Mouse (Mus musculus) stomach, embryonic 15.5 days (tissue): ENCODE data around the gene Shisa9. TPM values are rescaled to one million over a fixed set of nuclear protein-coding genes. Genes with fewer than 3 reads are reported as not detected.

Experiments
- ATAC-seq: fragments of 200-750 bp; cut with Nextera tagmentation; 2 replicates; pipeline ENCODE4 v1.8.0; 2017; ENCODE audit warnings: low read depth, moderate number of reproducible peaks, moderate TSS enrichment; ENCODE audit not compliant: insufficient read depth, low FRiP score
- H3K27ac ChIP-seq: fragments of 300-500 bp; sonication (generic); 2 replicates; pipeline ENCODE4 v1.5.1; 2015; ENCODE audit warnings: mild to moderate bottlenecking, inconsistent platforms
- H3K27me3 ChIP-seq: fragments of 300-500 bp; sonication (generic); replicated peaks from 2 replicates; pipeline ENCODE4 v1.6.1; 2015; ENCODE audit warnings: inconsistent platforms
- H3K36me3 ChIP-seq: fragments of 300-500 bp; sonication (generic); 2 replicates; pipeline ENCODE4 v1.6.1; 2015; ENCODE audit warnings: inconsistent platforms
- H3K4me1 ChIP-seq: fragments of 300-500 bp; sonication (generic); 2 replicates; pipeline ENCODE4 v1.6.1; 2015; ENCODE audit warnings: inconsistent platforms
- H3K4me2 ChIP-seq: fragments of 300-500 bp; sonication (generic); 2 replicates; pipeline ENCODE4 v1.6.1; 2015; ENCODE audit warnings: mild to moderate bottlenecking, inconsistent platforms
- H3K4me3 ChIP-seq: fragments of 300-500 bp; sonication (generic); replicated peaks from 2 replicates; pipeline ENCODE4 v1.5.1; 2015; ENCODE audit warnings: inconsistent platforms
- H3K9ac ChIP-seq: fragments of 300-500 bp; sonication (generic); 2 replicates; pipeline ENCODE4 v1.6.1; 2015; ENCODE audit warnings: inconsistent platforms
- H3K9me3 ChIP-seq: fragments of 300-500 bp; sonication (generic); 2 replicates; pipeline ENCODE4 v1.6.1; 2016; ENCODE audit warnings: inconsistent platforms
- WGBS: fragments of 180-500 bp; shearing (Covaris S2); methylation state at CpG from one replicate; pipeline ENCODE4 v1.1.7; 2015; 5-methylcytosine and 5-hydroxymethylcytosine counted together
- polyA plus RNA-seq: library from polyadenylated mRNA; unstranded; fragments of >200 nt; fragmentation: Nextera tagmentation; extraction: Ambion mirVana; gene quantifications from 2 replicates; pipeline ENCODE4 v1.2.1, GENCODE M21; 2015

Shisa9 gene
- polyA plus RNA-seq, 1 experiment from 2014 or later, result 1.6 TPM

GRCm38 (mm10) chr16:12234289-12234688 lies 250.4 kb downstream of the Shisa9 start:
- H3K36me3 ChIP-seq, result no peaks in the 10 kb centered on the region
- no peaks in the 10 kb centered on the region for H3K27me3 ChIP-seq
- H3K4me2 ChIP-seq, result no peak overlapping the region
- no peaks in the 10 kb centered on the region for H3K4me1 ChIP-seq
- ATAC-seq, result no peak
- H3K4me3 ChIP-seq, result no peak overlapping the region
- H3K9me3 ChIP-seq, result no peaks in the 10 kb centered on the region
- no peak overlapping the region for H3K9ac ChIP-seq
- H3K27ac ChIP-seq, result no peak overlapping the region
- 52% methylated on average over 2 of the region's 2 CpGs for WGBS

GRCm38 (mm10) chr16:12238611-12239010 lies 254.7 kb downstream of the Shisa9 start:
- Histone ChIP-seq H3K27ac (no peak overlapping the region), H3K9me3 (no peaks in the 10 kb centered on the region), H3K36me3 (no peaks in the 10 kb centered on the region), H3K4me2 (no peak overlapping the region), H3K9ac (no peak overlapping the region), H3K4me1 (no peaks in the 10 kb centered on the region), H3K27me3 (no peaks in the 10 kb centered on the region), H3K4me3 (no peak overlapping the region)
- no peak for ATAC-seq
- 50% methylated on average over 4 of the region's 4 CpGs for WGBS

- 29% methylated on average over 2 of the region's 2 CpGs for WGBS
Measured at GRCm38 (mm10) chr16:12259361-12259760, 275.4 kb downstream of the Shisa9 start.

GRCm38 (mm10) chr16:12265828-12266227 lies 281.9 kb downstream of the Shisa9 start:
- no peaks in the 10 kb centered on the region for H3K36me3 ChIP-seq

More at GRCm38 (mm10) chr16:12259361-12259760, 275.4 kb downstream of the Shisa9 start:
- Histone ChIP-seq H3K36me3 (no peaks in the 10 kb centered on the region), H3K4me2 (no peak overlapping the region), H3K4me1 (no peaks in the 10 kb centered on the region), H3K9me3 (no peaks in the 10 kb centered on the region), H3K27me3 (no peaks in the 10 kb centered on the region), H3K27ac (no peak overlapping the region), H3K4me3 (no peak overlapping the region), H3K9ac (no peak overlapping the region)
- ATAC-seq, result no peak

GRCm38 (mm10) chr16:12300523-12300922 lies 316.6 kb downstream of the Shisa9 start:
- Histone ChIP-seq H3K4me3 (no peak overlapping the region), H3K27ac (no peak overlapping the region), H3K27me3 (no peaks in the 10 kb centered on the region), H3K4me2 (no peak overlapping the region), H3K4me1 (no peaks in the 10 kb centered on the region), H3K9me3 (no peaks in the 10 kb centered on the region), H3K9ac (no peak overlapping the region), H3K36me3 (no peaks in the 10 kb centered on the region)
- no peak for ATAC-seq
- WGBS, result 57% methylated on average over 5 of the region's 5 CpGs

More at GRCm38 (mm10) chr16:12265828-12266227, 281.9 kb downstream of the Shisa9 start:
- WGBS, result 89% methylated on average over 2 of the region's 2 CpGs
- Histone ChIP-seq H3K27me3 (no peaks in the 10 kb centered on the region), H3K9me3 (no peaks in the 10 kb centered on the region), H3K4me3 (no peak overlapping the region), H3K27ac (no peak overlapping the region), H3K4me1 (no peaks in the 10 kb centered on the region), H3K4me2 (no peak overlapping the region), H3K9ac (no peak overlapping the region)
- ATAC-seq, result no peak

GRCm38 (mm10) chr16:12303420-12303819 lies 319.5 kb downstream of the Shisa9 start:
- Histone ChIP-seq H3K27ac (no peak overlapping the region), H3K27me3 (no peaks in the 10 kb centered on the region)
- no peak for ATAC-seq

GRCm38 (mm10) chr16:12307318-12307965 lies 323.5 kb downstream of the Shisa9 start:
- no peak overlapping the region for H3K4me3 ChIP-seq
- no peaks in the 10 kb centered on the region for H3K4me1 ChIP-seq
- ATAC-seq, result no peak
- no peaks in the 10 kb centered on the region for H3K9me3 ChIP-seq
- H3K4me2 ChIP-seq, result no peak overlapping the region
- no peaks in the 10 kb centered on the region for H3K27me3 ChIP-seq
- no peak overlapping the region for H3K27ac ChIP-seq
- no peaks in the 10 kb centered on the region for H3K36me3 ChIP-seq
- WGBS, result 62% methylated on average over 3 of the region's 3 CpGs
- H3K9ac ChIP-seq, result no peak overlapping the region

More at GRCm38 (mm10) chr16:12303420-12303819, 319.5 kb downstream of the Shisa9 start:
- Histone ChIP-seq H3K36me3 (no peaks in the 10 kb centered on the region), H3K9me3 (no peaks in the 10 kb centered on the region), H3K4me2 (no peak overlapping the region), H3K9ac (no peak overlapping the region), H3K4me1 (no peaks in the 10 kb centered on the region), H3K4me3 (no peak overlapping the region)

- no peaks in the 10 kb centered on the region for H3K9me3 ChIP-seq
- H3K4me3 ChIP-seq, result no peak overlapping the region
- H3K4me2 ChIP-seq, result no peak overlapping the region
- H3K4me1 ChIP-seq, result no peaks in the 10 kb centered on the region
- no peaks in the 10 kb centered on the region for H3K27me3 ChIP-seq
- H3K36me3 ChIP-seq, result no peaks in the 10 kb centered on the region
- H3K9ac ChIP-seq, result no peak overlapping the region
- ATAC-seq, result no peak
- no peak overlapping the region for H3K27ac ChIP-seq
Measured at GRCm38 (mm10) chr16:12309826-12310225, 325.9 kb downstream of the Shisa9 start.

GRCm38 (mm10) chr16:12315627-12316026 lies 331.7 kb downstream of the Shisa9 start:
- H3K4me2 ChIP-seq, result no peak overlapping the region
- ATAC-seq, result no peak

More at GRCm38 (mm10) chr16:12315627-12316026, 331.7 kb downstream of the Shisa9 start:
- Histone ChIP-seq H3K4me1 (no peaks in the 10 kb centered on the region), H3K27ac (no peak overlapping the region), H3K36me3 (no peaks in the 10 kb centered on the region), H3K9me3 (no peaks in the 10 kb centered on the region), H3K4me3 (no peak overlapping the region), H3K9ac (no peak overlapping the region), H3K27me3 (no peaks in the 10 kb centered on the region)

Other genes starting within 250 kb of the Shisa9 start
- gene Cpped1, start 74.7 kb upstream of the Shisa9 start, polyA plus RNA-seq, result 20.8 and 24.7 TPM in 2 replicates